Mouse (Mus musculus): ENCODE measurements at regions not wholly inside any gene's neighbourhood (a gene's known extent, or its start where the extent isn't known, plus 50 kb on each side); places are given as distances from the start of the nearest gene placed in this dataset.
"Not testable (repeated sequence)": the region's sequence is repeated elsewhere in the genome, so short reads cannot be mapped to it uniquely, and the experiment has no call there.

- no peak overlapping the region for H3K9ac ChIP-seq (ENCODE audit: low read depth, low read length)
Observed at GRCm38 (mm10) chr2:67107274-67107673, 306.3 kb upstream of the Gm21830 start.

GRCm38 (mm10) chr2:67089418-67089817, 304.7 kb upstream of the Scn7a start:
- H3K27me3 ChIP-seq (replicated peaks; ENCODE audit: control insufficient read depth, insufficient read depth, low read length); ATAC-seq; H3K4me3 ChIP-seq (ENCODE audit: low read length); H3K4me2 ChIP-seq (ENCODE audit: low read depth, low read length); H3K4me1 ChIP-seq (ENCODE audit: control insufficient read depth, insufficient read depth, low read length); H3K9ac ChIP-seq (ENCODE audit: low read depth, low read length); H3K9me3 ChIP-seq (ENCODE audit: control insufficient read depth, low read length); H3K36me3 ChIP-seq (ENCODE audit: control insufficient read depth, insufficient read depth, low read length); H3K27ac ChIP-seq (ENCODE audit: low read length): not testable (repeated sequence)
- WGBS, result 100% methylated on average over 4 of the region's 16 CpGs

More at GRCm38 (mm10) chr2:67107274-67107673, 306.3 kb upstream of the Gm21830 start:
- Histone ChIP-seq H3K36me3 (ENCODE audit: control insufficient read depth, insufficient read depth, low read length) (no peaks in the 10 kb centered on the region), H3K4me3 (ENCODE audit: low read length) (no peak overlapping the region), H3K4me2 (ENCODE audit: low read depth, low read length) (no peak overlapping the region), H3K4me1 (ENCODE audit: control insufficient read depth, insufficient read depth, low read length) (no peaks in the 10 kb centered on the region), H3K27me3 (replicated peaks; ENCODE audit: control insufficient read depth, insufficient read depth, low read length) (no peaks in the 10 kb centered on the region), H3K9me3 (ENCODE audit: control insufficient read depth, low read length) (no peaks in the 10 kb centered on the region), H3K27ac (ENCODE audit: low read length) (no peak overlapping the region)
- no peak for ATAC-seq

GRCm38 (mm10) chr2:67068944-67069343, 284.2 kb upstream of the Scn7a start:
- no peaks in the 10 kb centered on the region for H3K9me3 ChIP-seq (ENCODE audit: control insufficient read depth, low read length)
- 55% methylated on average over 1 of the region's 1 CpGs for WGBS
- H3K4me2 ChIP-seq (ENCODE audit: low read depth, low read length), result no peak overlapping the region
- no peak overlapping the region for H3K9ac ChIP-seq (ENCODE audit: low read depth, low read length)
- no peaks in the 10 kb centered on the region for H3K36me3 ChIP-seq (ENCODE audit: control insufficient read depth, insufficient read depth, low read length)
- H3K4me1 ChIP-seq (ENCODE audit: control insufficient read depth, insufficient read depth, low read length), result no peaks in the 10 kb centered on the region
- H3K4me3 ChIP-seq (ENCODE audit: low read length), result no peak overlapping the region
- H3K27ac ChIP-seq (ENCODE audit: low read length), result no peak overlapping the region
- peak; percentile 36; the same call in 1 of the 2 replicates for ATAC-seq
- no peaks in the 10 kb centered on the region for H3K27me3 ChIP-seq (replicated peaks; ENCODE audit: control insufficient read depth, insufficient read depth, low read length)
